Mouse (Mus musculus) gastrocnemius, adult 2 months (tissue): Measurements from ENCODE around the gene Prr3. TPM values are rescaled to one million over a fixed set of nuclear protein-coding genes. Genes with fewer than 3 reads are reported as not detected.

Experiments used
- DNase-seq: peaks from one replicate; pipeline ENCODE4 v3.0.0; 2022
- H3K27ac ChIP-seq: fragments of 200-600 bp; 2 replicates; pipeline ENCODE4 v1.8.1; 2022; ENCODE audit warnings: mild to moderate bottlenecking
- H3K4me3 ChIP-seq: fragments of 200-600 bp; 2 replicates; pipeline ENCODE4 v1.8.1; 2022; ENCODE audit warnings: mild to moderate bottlenecking, moderate library complexity
- CTCF ChIP-seq: fragments of 200-600 bp; IDR thresholded peaks from 2 replicates; pipeline ENCODE4 v1.8.1; 2022; ENCODE audit warnings: antibody characterized with exemption, mild to moderate bottlenecking, moderate library complexity
- intact Hi-C: fragments of 180-260 bp; cut with DNase I; formaldehyde crosslinking; loops from one replicate; pipeline ENCODE4 v1.15.1; 2025
- microRNA-seq: library from miRNA; unstranded; fragments of <30 nt; microRNA quantifications from one replicate; pipeline ENCODE4 v1.2.0, GENCODE M21; 2021
- total RNA-seq, 2 experiments: library from RNA; stranded (reverse); gene quantifications; 2 replicates each; pipeline ENCODE4 v1.2.3; 2021

Prr3 gene
- total RNA-seq, 2 experiments from 2014 or later = 2.6 to 2.8 TPM

- no peak for DNase-seq
Measured at GRCm38 (mm10) chr17:35922566-35922965, 57.5 kb downstream of the Prr3 start.

More at GRCm38 (mm10) chr17:35922566-35922965, 57.5 kb downstream of the Prr3 start:
- Histone ChIP-seq H3K27ac (peak overlapping the region; percentile 29; the same call in 1 of the 2 replicates), H3K4me3 (no peak overlapping the region)
- intact Hi-C loops = no loop called here
- no peak for TF ChIP-seq CTCF

Small RNA genes within 50 kb of the gene (microRNA-seq; reads per million reads assigned to microRNA genes)
- 31.8 reads per million, percentile 24 among the genes with 10 or more reads in this experiment for gene Mir877

Other genes with a start within 250 kb of the Prr3 start
- 1 to 10 TPM; 4.4 to 8.6 TPM for gene Ier3, start 158.6 kb downstream of the Prr3 start, total RNA-seq
- 10 to 100 TPM; 45.4 to 50.9 TPM for gene Flot1, start 157.0 kb downstream of the Prr3 start, total RNA-seq
- gene Tubb5, start 141.9 kb downstream of the Prr3 start, total RNA-seq = 10 to 100 TPM; 29.7 to 40.0 TPM
- 1 to 10 TPM; 3.6 to 4.4 TPM for gene Mdc1, start 138.7 kb downstream of the Prr3 start, total RNA-seq
- under 1 TPM; 0.82 to 0.86 TPM for gene Nrm, start 118.9 kb downstream of the Prr3 start, total RNA-seq
- 1 to 10 TPM; 3.9 to 7.9 TPM for gene Ppp1r18, start 114.6 kb downstream of the Prr3 start, total RNA-seq
- 10 to 100 TPM; 13.2 to 16.2 TPM for gene Dhx16, start 100.4 kb downstream of the Prr3 start, total RNA-seq
- 10 to 100 TPM; 73.0 to 78.4 TPM for gene 2310061I04Rik, start 82.8 kb downstream of the Prr3 start, total RNA-seq
- 1 to 10 TPM; 2.8 to 4.2 TPM for gene Atat1, start 70.2 kb downstream of the Prr3 start, total RNA-seq
- gene Mrps18b, start 63.8 kb downstream of the Prr3 start, total RNA-seq = 10 to 100 TPM; 58.6 to 65.4 TPM
- gene Ppp1r10, start 63.8 kb downstream of the Prr3 start, total RNA-seq = 10 to 100 TPM; 15.6 to 34.8 TPM
- 10 to 100 TPM; 72.1 to 74.9 TPM for gene Abcf1, start 10.5 kb downstream of the Prr3 start, total RNA-seq
- gene Gnl1, start 385 bp downstream of the Prr3 start, total RNA-seq = 10 to 100 TPM; 19.8 to 20.9 TPM
- gene H2-T24, start 40.3 kb upstream of the Prr3 start, total RNA-seq = 1 to 10 TPM; 2.0 to 2.5 TPM
- gene H2-T23, start 52.6 kb upstream of the Prr3 start, total RNA-seq = 1 to 10 TPM; 6.3 to 9.2 TPM
- gene H2-T22, start 62.5 kb upstream of the Prr3 start, total RNA-seq = 1 to 10 TPM; 8.8 to 9.7 TPM
- gene Gm6034, start 62.7 kb upstream of the Prr3 start, total RNA-seq = not detected
- 1 to 10 TPM; 1.5 to 2.1 TPM for gene Gm11127, start 78.1 kb upstream of the Prr3 start, total RNA-seq
- gene Gm19684, start 141.4 kb upstream of the Prr3 start, total RNA-seq = not detected
- not detected for gene Gm7030, start 149.2 kb upstream of the Prr3 start, total RNA-seq
- gene Gm8909, start 188.3 kb upstream of the Prr3 start, total RNA-seq = not detected
- gene H2-T3, start 210.1 kb upstream of the Prr3 start, total RNA-seq = not detected